Comparison of ENCODE assay signal across 8 mouse cellular contexts in the genomic region with DNA sequence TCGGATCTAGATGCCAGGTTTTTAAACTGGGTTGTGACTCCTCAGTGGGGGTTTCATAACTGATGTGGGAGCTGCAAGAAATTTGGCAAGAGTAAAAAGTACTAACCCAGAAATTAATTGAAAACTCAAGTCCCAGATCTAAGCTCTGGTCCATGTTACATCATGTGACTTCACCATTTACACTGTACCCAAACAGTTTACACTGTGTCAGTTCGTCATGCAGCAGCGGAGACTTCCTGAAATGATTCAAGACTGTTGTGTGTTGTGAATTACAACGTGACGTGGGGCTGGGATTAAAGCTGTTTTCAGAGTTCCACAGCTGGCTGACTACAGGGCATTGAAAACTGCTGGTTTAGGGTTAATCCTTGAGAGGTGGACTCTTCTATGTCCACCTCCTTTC. TPM values are rescaled to one million over a fixed set of nuclear protein-coding genes. Genes with fewer than 3 reads are reported as not detected.
DNase-seq lines count a peak whose midpoint lies in the region; ATAC-seq and TF ChIP-seq lines count a peak whose summit lies in the region.

No protein-coding gene starts in this region.

- DNase-seq in heart, postnatal 14 days, result no peak
- DNase-seq in G1E (ENCODE audit: low spot score), result peak; percentile 35
- DNase-seq in midbrain, embryonic 10.5 days (ENCODE audit: low spot score), result no peak
- no peak for DNase-seq in layer of hippocampus, adult 9-11 months
- DNase-seq in left cerebral cortex, postnatal 36 days (ENCODE audit: low spot score in 2 of 2), result no peak
- DNase-seq in kidney, postnatal 25 days, result no peak

- H3K9me3 ChIP-seq in heart, embryonic 11.5 days (replicated peaks; ENCODE audit: control insufficient read depth, low read length), result no peaks in the 10 kb centered on the region
- H3K9me3 ChIP-seq in G1E (replicated peaks), result peaks cover 15% of the 10 kb centered on the region
- no peaks in the 10 kb centered on the region for H3K9me3 ChIP-seq in hindbrain, embryonic 12.5 days (replicated peaks)
- no peaks in the 10 kb centered on the region for H3K9me3 ChIP-seq in midbrain, embryonic 10.5 days (replicated peaks)

- no peak for ATAC-seq in heart, embryonic 11.5 days (replicated peaks; ENCODE audit: insufficient number of reproducible peaks, low FRiP score, low TSS enrichment)
- no peak for ATAC-seq in G1E (ENCODE audit: extremely low read depth, insufficient number of reproducible peaks, low FRiP score, poor library complexity, severe bottlenecking)
- no peak for ATAC-seq in hindbrain, embryonic 12.5 days (ENCODE audit: low FRiP score)

- H3K36me3 ChIP-seq in heart, embryonic 11.5 days (ENCODE audit: control insufficient read depth, insufficient read depth, low read length), result peaks cover 12% of the 10 kb centered on the region
- H3K36me3 ChIP-seq in G1E (replicated peaks), result peaks cover 43% of the 10 kb centered on the region
- H3K36me3 ChIP-seq in hindbrain, embryonic 12.5 days, result peaks cover 34% of the 10 kb centered on the region
- H3K36me3 ChIP-seq in midbrain, embryonic 10.5 days, result peaks cover 45% of the 10 kb centered on the region

- H3K27ac ChIP-seq in heart, embryonic 11.5 days (ENCODE audit: low read depth, low read length), result no peak overlapping the region
- no peak overlapping the region for H3K27ac ChIP-seq in hindbrain, embryonic 12.5 days
- H3K27ac ChIP-seq in midbrain, embryonic 10.5 days (replicated peaks), result peak overlapping the region; percentile 90; the same call in 1 of the 2 replicates

- TF ChIP-seq CTCF in G1E (IDR thresholded peaks at IDR 0.05; ENCODE audit: low read depth, low read length), result no peak

- H3K9ac ChIP-seq in heart, embryonic 11.5 days (ENCODE audit: low read depth, low read length), result peak overlapping the region; percentile 93
- peak overlapping the region; percentile 82 for H3K9ac ChIP-seq in hindbrain, embryonic 12.5 days

- no peaks in the 10 kb centered on the region for H3K27me3 ChIP-seq in heart, embryonic 11.5 days (ENCODE audit: control insufficient read depth, insufficient read depth, low read length)
- H3K27me3 ChIP-seq in G1E (ENCODE audit: insufficient read depth, low read length), result no peaks in the 10 kb centered on the region
- no peaks in the 10 kb centered on the region for H3K27me3 ChIP-seq in hindbrain, embryonic 12.5 days
- H3K27me3 ChIP-seq in midbrain, embryonic 10.5 days (ENCODE audit: low read depth, poor library complexity, severe bottlenecking), result no peaks in the 10 kb centered on the region

- WGBS in heart, embryonic 11.5 days (ENCODE audit: insufficient replicate concordance), result 52% methylated on average over 5 of the region's 5 CpGs
- WGBS in hindbrain, embryonic 12.5 days, result 64% methylated on average over 5 of the region's 5 CpGs
- 68% methylated on average over 5 of the region's 5 CpGs for WGBS in midbrain, embryonic 10.5 days

- intact Hi-C loops in heart, postnatal 14 days (cut with DNase I), result no loop called here
- intact Hi-C loops in left cerebral cortex, postnatal 36 days (cut with DNase I), result loop anchor here (10.0 kb wide), 1 partner anchor 102 kb away; a partner anchor contains a TSS

- peak overlapping the region; percentile 91 for H3K4me3 ChIP-seq in heart, embryonic 11.5 days (ENCODE audit: low read depth, low read length)
- H3K4me3 ChIP-seq in G1E (ENCODE audit: low read depth, low read length), result peak overlapping the region; percentile 96
- H3K4me3 ChIP-seq in hindbrain, embryonic 12.5 days, result peak overlapping the region; percentile 83
- H3K4me3 ChIP-seq in midbrain, embryonic 10.5 days, result peak overlapping the region; percentile 78

- H3K4me2 ChIP-seq in heart, embryonic 11.5 days, result peak overlapping the region; percentile 86
- H3K4me2 ChIP-seq in hindbrain, embryonic 12.5 days (replicated peaks), result peak overlapping the region; percentile 83

- H3K4me1 ChIP-seq in heart, embryonic 11.5 days (ENCODE audit: control insufficient read depth, insufficient read depth, low read length), result peaks cover 7% of the 10 kb centered on the region
- peaks cover 41% of the 10 kb centered on the region for H3K4me1 ChIP-seq in G1E (ENCODE audit: insufficient read depth, low read depth, low read length)
- peaks cover 11% of the 10 kb centered on the region for H3K4me1 ChIP-seq in hindbrain, embryonic 12.5 days
- H3K4me1 ChIP-seq in midbrain, embryonic 10.5 days, result peaks cover 15% of the 10 kb centered on the region

RNA-seq across cellular contexts. Expression of a gene that starts 1.2 kb away (rescaled TPM):
- polyA plus RNA-seq in heart, embryonic 11.5 days (2014; fragmentation: Nextera tagmentation; extraction: Ambion mirVana), result 141 and 157 TPM in 2 replicates
- 10 to 100 TPM; 47.7 to 48.0 TPM for total RNA-seq in heart, postnatal 14 days (2021)
- total RNA-seq in G1E (2014; fragmentation: Nextera tagmentation), result 132 and 147 TPM in 2 replicates
- total RNA-seq in G1E (2017), result 247 and 292 TPM in 2 replicates
- 110 and 113 TPM in 2 replicates for polyA plus RNA-seq in G1E (2012)
- polyA plus RNA-seq in hindbrain, embryonic 12.5 days (2016; fragmentation: Nextera tagmentation; extraction: Ambion mirVana), result 226 and 235 TPM in 2 replicates
- polyA plus RNA-seq in midbrain, embryonic 10.5 days (2016; fragmentation: Nextera tagmentation; extraction: Ambion mirVana), result 227 and 230 TPM in 2 replicates
- total RNA-seq in left cerebral cortex, postnatal 36 days (2021), result 10 to 100 TPM; 67.6 to 79.7 TPM
